In genomic region chr1:135787799-135788198, GRCm38 (mm10) we compare ENCODE assay signal across 8 mouse cellular contexts. TPM values are rescaled to one million over a fixed set of nuclear protein-coding genes. Genes with fewer than 3 reads are reported as not detected.
DNase-seq lines count a peak whose midpoint lies in the region; ATAC-seq lines count a peak whose summit lies in the region.

No protein-coding gene starts in this region.

- no peak overlapping the region for H3K4me2 ChIP-seq in kidney, embryonic 16.5 days (replicated peaks; ENCODE audit: low read depth, low read length)

- ATAC-seq in kidney, embryonic 16.5 days (ENCODE audit: low FRiP score, low TSS enrichment): peak; percentile 17; the same call in 1 of the 2 replicates

- peak; percentile 89 for DNase-seq in CD4-positive, CD25-positive, alpha-beta regulatory T cell, adult 2 months (ENCODE audit: low read depth, low spot score)
- peak; percentile 94 for DNase-seq in NIH3T3 (ENCODE audit: low read depth)
- peak; percentile 49 to 51 for DNase-seq in cerebellum, postnatal 36 days
- DNase-seq in gastrocnemius, postnatal 10 days: peak; percentile 83
- DNase-seq in lung, postnatal 14 days: peak; percentile 87
- DNase-seq in right cerebral cortex, postnatal 10 days (ENCODE audit: low spot score in 2 of 2): peak; percentile 51 to 78
- peak; percentile 72 for DNase-seq in yolk sac, embryonic 10.5 days (ENCODE audit: low spot score)

- H3K9ac ChIP-seq in kidney, embryonic 16.5 days (replicated peaks; ENCODE audit: low read length): no peak overlapping the region

- no peaks in the 10 kb centered on the region for H3K36me3 ChIP-seq in kidney, embryonic 16.5 days (ENCODE audit: insufficient read depth, low read length)

- no peaks in the 10 kb centered on the region for H3K27me3 ChIP-seq in kidney, embryonic 16.5 days (ENCODE audit: insufficient read depth, low read length)

- WGBS in kidney, embryonic 16.5 days: 46% methylated on average over 3 of the region's 3 CpGs

- H3K9me3 ChIP-seq in kidney, embryonic 16.5 days (ENCODE audit: low read length): no peaks in the 10 kb centered on the region

- peaks cover 16% of the 10 kb centered on the region for H3K4me1 ChIP-seq in kidney, embryonic 16.5 days (ENCODE audit: insufficient read depth, low read length)

- no peak overlapping the region for H3K4me3 ChIP-seq in kidney, embryonic 16.5 days (ENCODE audit: low read length)

- no peak overlapping the region; the same call in 1 of the 2 replicates for H3K27ac ChIP-seq in kidney, embryonic 16.5 days (ENCODE audit: low read length)

RNA-seq across cellular contexts. Expression of gene Tnni1, which starts 8.6 kb away (rescaled TPM):
- total RNA-seq in gastrocnemius, postnatal 10 days (2021): 100 to 1,000 TPM; 162 to 214 TPM
- 21.9 and 23.5 TPM in 2 replicates for polyA plus RNA-seq in kidney, embryonic 16.5 days (2015; fragmentation: Nextera tagmentation; extraction: Ambion mirVana)

RNA-seq across cellular contexts. Expression of gene Phlda3, which starts 21.9 kb away (rescaled TPM):
- 10 to 100 TPM; 24.1 to 36.7 TPM for total RNA-seq in gastrocnemius, postnatal 10 days (2021)
- 79.6 and 87.5 TPM in 2 replicates for polyA plus RNA-seq in kidney, embryonic 16.5 days (2015; fragmentation: Nextera tagmentation; extraction: Ambion mirVana)

RNA-seq across cellular contexts. Expression of gene Lad1, which starts 30.6 kb away (rescaled TPM):
- total RNA-seq in gastrocnemius, postnatal 10 days (2021): under 1 TPM; 0.11 to 0.12 TPM
- 29.1 and 30.8 TPM in 2 replicates for polyA plus RNA-seq in kidney, embryonic 16.5 days (2015; fragmentation: Nextera tagmentation; extraction: Ambion mirVana)

RNA-seq across cellular contexts. Expression of gene Tnnt2, which starts 48.4 kb away (rescaled TPM):
- total RNA-seq in gastrocnemius, postnatal 10 days (2021): 10 to 100 TPM; 41.1 to 52.6 TPM
- polyA plus RNA-seq in kidney, embryonic 16.5 days (2015; fragmentation: Nextera tagmentation; extraction: Ambion mirVana): 9.4 and 37.2 TPM in 2 replicates
